Mouse (Mus musculus) hindbrain, embryonic 16.5 days (tissue): Measurements from ENCODE around the gene Tmem219. TPM values are rescaled to one million over a fixed set of nuclear protein-coding genes. Genes with fewer than 3 reads are reported as not detected.
A peak's percentile ranks its signal among the peaks of the same experiment; 100 is the strongest.

Source experiments
- ATAC-seq: fragments of 200-750 bp; cut with Nextera tagmentation; 2 replicates; pipeline ENCODE4 v1.8.0; 2017; ENCODE audit warnings: moderate TSS enrichment, moderate library complexity
- H3K27ac ChIP-seq: fragments of 300-500 bp; sonication (generic); 2 replicates; pipeline ENCODE4 v1.5.1; 2014; ENCODE audit warnings: low read depth, mild to moderate bottlenecking, control low read depth, low read length, moderate library complexity
- H3K27me3 ChIP-seq: fragments of 300-500 bp; sonication (generic); replicated peaks from 2 replicates; pipeline ENCODE4 v1.6.1; 2014; ENCODE audit warnings: low read length; ENCODE audit not compliant: control insufficient read depth, insufficient read depth
- H3K36me3 ChIP-seq: fragments of 300-500 bp; sonication (generic); 2 replicates; pipeline ENCODE4 v1.6.1; 2014; ENCODE audit warnings: mild to moderate bottlenecking, low read length, moderate library complexity, mixed read lengths; ENCODE audit not compliant: control insufficient read depth, insufficient read depth
- H3K4me1 ChIP-seq: fragments of 300-500 bp; sonication (generic); 2 replicates; pipeline ENCODE4 v1.6.1; 2014; ENCODE audit warnings: low read depth, low read length; ENCODE audit not compliant: control insufficient read depth, insufficient read depth
- H3K4me2 ChIP-seq: fragments of 300-500 bp; sonication (generic); 2 replicates; pipeline ENCODE4 v1.6.1; 2014; ENCODE audit warnings: mild to moderate bottlenecking, low read length, control low read depth, moderate library complexity
- H3K4me3 ChIP-seq: fragments of 300-500 bp; sonication (generic); 2 replicates; pipeline ENCODE4 v1.5.1; 2014; ENCODE audit warnings: mild to moderate bottlenecking, low read length, control low read depth, moderate library complexity
- H3K9ac ChIP-seq: fragments of 300-500 bp; sonication (generic); 2 replicates; pipeline ENCODE4 v1.6.1; 2014; ENCODE audit warnings: low read depth, mild to moderate bottlenecking, control low read depth, low read length, moderate library complexity
- H3K9me3 ChIP-seq: fragments of 300-500 bp; sonication (generic); 2 replicates; pipeline ENCODE4 v1.6.1; 2014; ENCODE audit warnings: mild to moderate bottlenecking, low read length, moderate library complexity; ENCODE audit not compliant: control insufficient read depth
- WGBS: fragments of 180-500 bp; shearing (Covaris S2); extraction: QIAGEN DNeasy Blood & Tissue Kit; methylation state at CpG from one replicate; pipeline ENCODE4 v1.1.7; 2014; 5-methylcytosine and 5-hydroxymethylcytosine counted together
- polyA plus RNA-seq: library from polyadenylated mRNA; unstranded; fragments of >200 nt; fragmentation: Nextera tagmentation; extraction: Ambion mirVana; gene quantifications from 2 replicates; pipeline ENCODE4 v1.2.1, GENCODE M21; 2015

Gene Tmem219
- polyA plus RNA-seq, 1 experiment from 2014 or later, result 35.9 TPM

DNA sequence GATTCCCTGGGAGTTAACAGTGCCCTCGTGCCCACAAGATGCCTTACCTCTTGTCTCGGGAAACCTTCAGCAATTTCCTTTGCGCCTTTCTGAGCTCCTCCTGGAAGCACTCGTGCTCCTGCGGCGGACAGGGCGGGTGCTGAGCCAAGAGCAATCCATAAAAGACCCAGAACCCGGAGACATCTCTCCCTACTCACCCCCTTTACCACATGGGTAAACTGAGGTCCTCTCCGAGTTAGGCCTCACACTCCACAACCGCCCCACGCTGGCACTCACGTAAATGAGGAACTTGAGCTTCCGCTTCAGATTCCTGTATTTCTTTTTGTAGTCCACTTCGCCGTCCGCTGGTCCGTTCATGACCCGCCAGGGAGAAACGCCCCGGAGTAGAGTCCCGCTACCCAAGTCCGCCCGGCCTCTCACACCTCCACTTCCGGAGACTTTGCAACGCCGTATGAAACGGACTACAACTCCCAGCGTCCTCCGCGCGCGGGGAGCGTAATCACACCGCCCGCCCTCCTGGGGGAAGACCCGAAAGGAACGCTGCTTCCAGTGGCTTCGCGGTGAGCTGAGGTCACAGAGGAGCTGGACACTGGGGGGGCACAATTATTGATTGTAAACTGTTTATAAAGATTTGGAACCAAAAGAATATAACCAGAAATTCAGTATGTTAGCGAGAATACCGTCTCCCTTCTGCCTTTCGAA, 61.1 kb downstream of the Tmem219 start, which contains the start of gene Hirip3:
Hirip3 (plus strand) TSS at position 544 of the 702 bp plus-strand sequence.
- H3K27ac ChIP-seq, result peak within 1 kb of the TSS; percentile 81
- H3K4me2 ChIP-seq, result peak within 1 kb of the TSS; percentile 83
- peak within 1 kb of the TSS; percentile 68 for H3K9ac ChIP-seq
- no peaks in the 10 kb centered on the region for H3K9me3 ChIP-seq
- 3% methylated on average over 42 of the region's 42 CpGs for WGBS
- H3K27me3 ChIP-seq, result no peaks in the 10 kb centered on the region
- ATAC-seq, result peak; percentile 88
- peaks cover 22% of the 10 kb centered on the region for H3K4me1 ChIP-seq
- H3K36me3 ChIP-seq, result peaks cover 20% of the 10 kb centered on the region
- H3K4me3 ChIP-seq, result peak within 1 kb of the TSS; percentile 57

GRCm38 (mm10) chr7:126860987-126861386, 61.7 kb downstream of the Tmem219 start:
- Histone ChIP-seq H3K4me2 (peak overlapping the region; percentile 83), H3K4me1 (peaks cover 22% of the 10 kb centered on the region), H3K9ac (peak overlapping the region; percentile 68), H3K27me3 (no peaks in the 10 kb centered on the region), H3K36me3 (peaks cover 18% of the 10 kb centered on the region), H3K4me3 (peak overlapping the region; percentile 57), H3K9me3 (no peaks in the 10 kb centered on the region), H3K27ac (no peak overlapping the region)
- 70% methylated on average over 5 of the region's 5 CpGs for WGBS
- ATAC-seq, result no peak

DNA sequence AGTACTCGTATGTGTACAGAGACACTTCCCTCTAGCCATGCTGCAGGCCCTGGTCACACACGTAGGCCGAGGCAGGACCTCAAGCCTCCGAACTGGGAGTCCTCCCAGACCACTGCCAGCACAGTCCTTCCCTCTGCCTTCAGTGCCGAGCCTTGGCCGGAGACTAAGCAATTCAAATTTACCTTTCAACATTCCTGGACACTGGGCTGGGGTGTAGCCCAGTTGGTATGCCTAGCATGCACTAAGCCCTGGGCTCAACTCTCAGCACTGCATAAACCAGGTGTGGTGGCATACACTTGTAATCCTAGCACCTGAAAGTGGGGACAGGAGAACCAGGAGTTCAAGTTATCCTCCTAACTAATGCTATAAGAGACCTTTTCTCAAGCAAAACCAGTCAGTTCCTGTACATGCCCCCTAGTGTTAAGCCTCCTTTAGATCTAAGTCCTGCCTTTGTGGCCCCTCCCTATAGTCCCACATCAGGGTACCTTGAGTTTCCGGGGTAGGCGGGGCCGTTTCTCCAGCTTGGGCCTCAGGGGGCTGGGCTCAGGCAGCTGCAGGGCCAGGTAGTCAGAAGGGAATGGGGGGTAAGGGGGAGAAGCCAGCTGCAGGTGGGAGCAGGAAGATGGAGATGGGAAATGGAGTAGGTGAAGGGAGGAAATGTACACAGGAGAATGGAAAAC, 65.8 kb downstream of the Tmem219 start:
- Histone ChIP-seq H3K27ac (no peak overlapping the region), H3K27me3 (no peaks in the 10 kb centered on the region), H3K9ac (no peak overlapping the region), H3K4me2 (no peak overlapping the region), H3K36me3 (peaks cover 21% of the 10 kb centered on the region; the same call in 1 of the 2 replicates), H3K4me3 (no peak overlapping the region), H3K9me3 (no peaks in the 10 kb centered on the region), H3K4me1 (peaks cover 8% of the 10 kb centered on the region)
- 81% methylated on average over 9 of the region's 9 CpGs for WGBS
- ATAC-seq, result no peak

DNA sequence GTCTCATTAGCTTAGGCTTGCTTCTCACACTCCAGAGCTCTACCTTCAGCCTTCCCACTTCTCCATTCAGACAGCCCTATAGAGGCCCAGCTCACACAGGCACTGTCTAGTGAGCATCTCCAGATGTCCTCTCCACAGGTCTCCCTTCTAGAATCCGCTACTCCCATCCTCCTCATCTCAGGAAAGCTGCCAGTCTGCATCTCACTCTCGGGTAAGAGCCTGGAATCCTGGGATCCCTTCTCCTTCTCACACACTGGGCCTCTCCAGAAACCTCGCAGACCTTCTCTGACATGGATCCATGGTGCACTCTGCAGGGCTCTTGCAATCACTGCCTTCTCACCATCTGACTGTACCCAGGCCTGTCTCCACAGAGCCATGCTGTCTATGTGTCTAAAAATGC, 67.1 kb downstream of the Tmem219 start:
- Histone ChIP-seq H3K36me3 (peaks cover 23% of the 10 kb centered on the region; the same call in 1 of the 2 replicates), H3K4me2 (no peak overlapping the region), H3K4me3 (no peak overlapping the region), H3K9ac (no peak overlapping the region), H3K27me3 (no peaks in the 10 kb centered on the region), H3K27ac (no peak overlapping the region), H3K9me3 (no peaks in the 10 kb centered on the region), H3K4me1 (peaks cover under 1% of the 10 kb centered on the region; the same call in 1 of the 2 replicates)
- no peak for ATAC-seq
- 76% methylated on average over 3 of the region's 3 CpGs for WGBS

GRCm38 (mm10) chr7:126853454-126853853, 69.3 kb downstream of the Tmem219 start:
- H3K9me3 ChIP-seq, result no peaks in the 10 kb centered on the region
- H3K4me3 ChIP-seq, result no peak overlapping the region
- H3K27me3 ChIP-seq, result 0 out of 2 replicates have a peak, but pooled peaks cover 2% of the 10 kb centered on the region
- H3K9ac ChIP-seq, result no peak overlapping the region
- WGBS, result 91% methylated on average over 5 of the region's 5 CpGs
- peaks cover 23% of the 10 kb centered on the region; the same call in 1 of the 2 replicates for H3K36me3 ChIP-seq
- H3K4me2 ChIP-seq, result no peak overlapping the region
- peaks cover 3% of the 10 kb centered on the region for H3K4me1 ChIP-seq
- H3K27ac ChIP-seq, result no peak overlapping the region
- no peak for ATAC-seq

GRCm38 (mm10) chr7:126851192-126851591, 71.5 kb downstream of the Tmem219 start:
- no peak for ATAC-seq
- no peak overlapping the region for H3K4me2 ChIP-seq
- H3K4me3 ChIP-seq, result no peak overlapping the region
- H3K36me3 ChIP-seq, result peaks cover 17% of the 10 kb centered on the region; the same call in 1 of the 2 replicates
- no peaks in the 10 kb centered on the region for H3K9me3 ChIP-seq
- H3K9ac ChIP-seq, result no peak overlapping the region
- peaks cover 13% of the 10 kb centered on the region for H3K4me1 ChIP-seq
- 0 out of 2 replicates have a peak, but pooled peaks cover 2% of the 10 kb centered on the region for H3K27me3 ChIP-seq
- WGBS, result 47% methylated on average over 12 of the region's 12 CpGs
- no peak overlapping the region for H3K27ac ChIP-seq

DNA sequence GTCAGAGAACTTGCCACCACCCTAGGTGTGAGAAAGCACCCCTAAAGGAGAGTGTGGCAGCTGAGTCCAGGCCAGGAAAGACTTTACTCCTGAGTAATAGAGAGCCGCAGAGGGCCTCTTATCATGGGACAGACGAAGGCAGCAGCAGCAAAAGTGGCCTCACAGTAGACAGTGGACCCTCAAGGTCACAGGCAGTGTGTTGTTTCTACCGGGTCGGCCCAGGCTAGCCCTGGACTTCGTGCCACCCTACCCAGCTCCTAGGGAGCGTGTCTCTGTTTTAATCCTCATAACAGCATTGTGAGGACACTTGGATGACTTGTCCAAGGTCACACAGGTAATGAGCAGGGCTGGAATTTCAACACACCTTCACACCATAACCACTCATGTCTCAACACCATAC, 72.6 kb downstream of the Tmem219 start:
- peaks cover 12% of the 10 kb centered on the region; the same call in 1 of the 2 replicates for H3K36me3 ChIP-seq
- ATAC-seq, result no peak
- no peak overlapping the region for H3K4me3 ChIP-seq
- H3K9ac ChIP-seq, result no peak overlapping the region
- peaks cover 13% of the 10 kb centered on the region for H3K4me1 ChIP-seq
- H3K9me3 ChIP-seq, result no peaks in the 10 kb centered on the region
- no peak overlapping the region for H3K27ac ChIP-seq
- 0 out of 2 replicates have a peak, but pooled peaks cover 2% of the 10 kb centered on the region for H3K27me3 ChIP-seq
- WGBS, result 87% methylated on average over 6 of the region's 6 CpGs
- H3K4me2 ChIP-seq, result no peak overlapping the region

DNA sequence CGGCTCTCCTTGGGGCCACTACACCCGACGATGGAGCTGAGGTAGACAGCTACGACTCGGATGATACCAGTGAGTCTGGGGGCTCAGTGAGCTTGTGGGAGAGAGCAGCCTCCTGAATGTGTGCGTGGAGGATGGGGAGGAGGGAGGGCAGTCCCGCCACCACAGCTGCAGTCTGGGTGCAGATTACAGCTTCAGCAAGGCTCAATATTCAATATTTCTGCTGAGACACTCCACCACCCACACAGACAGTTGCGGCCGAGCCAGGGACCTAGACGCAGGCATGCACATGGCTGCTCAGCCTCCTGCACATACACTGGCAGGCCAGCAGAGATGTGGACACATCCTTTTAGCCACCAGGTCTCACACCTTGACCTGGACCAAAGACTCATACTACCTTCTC, 73.9 kb downstream of the Tmem219 start:
- peaks cover 13% of the 10 kb centered on the region for H3K4me1 ChIP-seq
- peak overlapping the region; percentile 81 for H3K9ac ChIP-seq
- no peaks in the 10 kb centered on the region for H3K9me3 ChIP-seq
- ATAC-seq, result peak; percentile 28
- 0 out of 2 replicates have a peak, but pooled peaks cover 2% of the 10 kb centered on the region for H3K27me3 ChIP-seq
- peaks cover 10% of the 10 kb centered on the region; the same call in 1 of the 2 replicates for H3K36me3 ChIP-seq
- 19% methylated on average over 10 of the region's 10 CpGs for WGBS
- H3K4me3 ChIP-seq, result peak overlapping the region; percentile 61
- peak overlapping the region; percentile 99 for H3K4me2 ChIP-seq
- H3K27ac ChIP-seq, result peak overlapping the region; percentile 62; the same call in 1 of the 2 replicates
